Mouse (Mus musculus) Muller cell, postnatal 12 days (primary cell): Measurements from ENCODE around the gene Klb.

Experiments
- DNase-seq: peaks from one replicate; pipeline ENCODE4 v3.0.0-alpha.2; 2015; ENCODE audit errors: inconsistent ontology term

The Klb gene

GRCm38 (mm10) chr5:65374746-65375145, 26.6 kb downstream of the Klb start:
- DNase-seq, result no peak

- DNase-seq, result no peak
Measured at GRCm38 (mm10) chr5:65385704-65386103, 37.6 kb downstream of the Klb start.

GRCm38 (mm10) chr5:65387008-65387867, 39.1 kb downstream of the Klb start:
- no peak for DNase-seq

- DNase-seq, result peak; percentile 97
Measured at GRCm38 (mm10) chr5:65390648-65391644, 42.8 kb downstream of the Klb start, which contains the start of the genes Rpl9 and Lias. Gene Rpl9 (minus strand): TSS chr5:65391444. Gene Lias (plus strand): TSS chr5:65391497.

- no peak for DNase-seq
Measured at GRCm38 (mm10) chr5:65391753-65392152, 43.6 kb downstream of the Klb start.

GRCm38 (mm10) chr5:65394425-65394824, 46.3 kb downstream of the Klb start:
- DNase-seq, result no peak

DNA sequence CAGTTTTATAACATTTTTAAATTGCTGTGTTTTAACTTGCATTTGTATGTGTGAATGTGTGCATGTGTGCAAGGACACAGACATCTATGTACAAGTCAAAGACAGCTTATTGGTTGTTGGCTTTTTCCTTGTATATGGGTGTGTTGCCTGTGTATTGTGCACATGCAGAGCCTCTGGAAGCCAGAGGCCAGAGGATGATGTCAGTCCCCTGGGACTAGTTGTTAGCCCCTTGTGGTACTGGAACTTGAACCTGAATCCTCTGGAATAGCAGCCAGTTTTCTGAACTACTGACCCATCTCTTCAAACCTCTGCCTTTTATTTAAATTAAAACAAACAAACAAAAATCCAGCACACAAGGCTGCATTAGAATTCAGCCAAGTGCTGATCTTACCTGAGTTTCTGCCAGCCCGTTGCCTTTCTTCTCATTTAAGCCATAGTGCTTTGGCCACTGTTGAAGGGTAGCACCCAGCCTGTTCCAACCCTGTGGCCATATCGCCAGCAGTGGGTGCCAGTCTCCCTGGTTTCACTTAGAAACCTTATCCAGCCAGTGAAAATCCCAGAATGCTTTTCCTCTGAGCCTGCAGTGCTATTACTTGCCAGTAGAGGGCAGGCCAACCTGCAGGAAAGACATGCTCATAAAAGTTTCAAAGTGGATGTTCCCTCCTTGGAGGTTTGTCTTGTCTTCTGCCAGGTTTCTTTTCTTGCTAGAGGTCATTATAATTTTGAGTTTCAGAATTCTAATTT, 53.3 kb downstream of the Klb start:
- DNase-seq, result peak; percentile 66

DNA sequence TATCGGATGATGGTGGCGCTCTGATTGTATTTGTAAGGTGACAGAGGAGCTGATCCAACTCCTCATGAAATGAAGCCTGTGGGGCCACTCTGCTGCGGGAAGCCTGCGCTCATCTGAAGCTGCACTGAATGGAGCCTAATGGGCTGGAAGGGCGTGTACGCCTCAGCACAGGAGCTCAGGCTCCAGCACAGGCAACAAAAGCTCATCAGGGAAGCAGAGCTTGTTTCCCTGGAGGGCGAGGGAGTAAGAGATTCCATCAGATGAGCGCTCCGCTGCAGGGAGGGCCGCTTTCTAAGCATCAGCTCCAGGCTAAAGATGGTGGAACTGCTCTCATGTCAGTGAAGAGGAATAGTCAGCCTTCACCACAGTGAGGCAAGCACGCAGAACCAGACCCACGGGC, 59.9 kb downstream of the Klb start:
- no peak for DNase-seq

DNA sequence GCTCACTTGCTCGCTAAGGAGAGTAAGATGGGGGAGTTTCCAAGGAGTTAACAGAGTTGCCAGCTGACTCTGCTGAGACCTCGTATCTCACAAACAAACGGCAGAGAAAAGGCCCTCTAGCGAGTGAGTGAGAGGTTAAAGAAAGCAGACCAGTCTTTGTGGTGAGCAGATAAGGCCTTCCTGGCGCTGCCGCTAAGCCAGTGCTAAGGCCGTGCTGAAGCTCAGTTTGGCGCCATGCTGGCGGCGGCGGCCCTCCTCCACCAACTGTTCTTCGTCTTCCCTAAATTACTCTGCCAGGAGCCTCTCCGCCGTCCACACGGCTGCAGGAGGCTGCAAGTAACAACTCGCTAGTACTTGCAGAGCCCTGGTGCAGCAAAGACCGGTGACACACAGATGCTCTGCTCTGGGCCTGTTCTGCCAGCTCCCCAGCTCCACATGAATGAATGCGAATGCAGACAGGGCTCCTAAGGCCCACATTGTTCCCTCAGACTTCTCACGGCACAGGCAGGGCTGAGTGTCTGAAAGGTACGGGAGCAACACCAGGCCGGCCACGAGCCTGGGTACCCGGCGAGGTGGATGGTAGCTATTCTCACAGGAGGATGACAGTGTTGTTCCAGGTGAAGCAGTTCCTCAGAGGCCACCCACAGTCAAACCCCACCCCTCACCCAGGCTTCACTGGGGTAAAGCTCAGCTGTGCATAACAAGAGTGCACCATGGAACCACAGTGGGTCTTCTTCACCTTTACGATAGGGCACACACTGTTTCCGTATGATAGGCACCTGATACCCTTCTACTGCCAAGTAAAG, 67.7 kb downstream of the Klb start:
- DNase-seq, result peak; percentile 20

GRCm38 (mm10) chr5:65419136-65419535, 71.0 kb downstream of the Klb start:
- DNase-seq, result no peak

DNA sequence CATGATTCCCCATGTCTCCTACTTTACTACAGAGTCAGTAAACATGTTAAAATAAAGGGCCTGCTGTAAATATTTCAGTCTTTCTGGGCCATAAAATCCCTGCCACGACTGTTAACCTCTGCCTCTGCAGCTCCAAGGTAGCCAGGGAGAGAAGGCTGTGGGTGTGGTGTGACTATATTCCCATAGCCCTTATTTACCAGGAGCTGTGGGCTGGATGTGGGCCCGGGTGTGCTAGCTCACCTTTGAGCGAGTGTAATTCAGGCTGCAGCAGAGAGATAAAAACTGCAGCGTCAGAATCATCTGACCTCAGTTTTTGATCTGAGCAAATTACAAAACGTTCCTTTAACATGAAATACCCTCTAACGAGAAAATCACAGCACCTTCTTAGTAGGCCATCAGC, 72.7 kb downstream of the Klb start:
- no peak for DNase-seq

DNA sequence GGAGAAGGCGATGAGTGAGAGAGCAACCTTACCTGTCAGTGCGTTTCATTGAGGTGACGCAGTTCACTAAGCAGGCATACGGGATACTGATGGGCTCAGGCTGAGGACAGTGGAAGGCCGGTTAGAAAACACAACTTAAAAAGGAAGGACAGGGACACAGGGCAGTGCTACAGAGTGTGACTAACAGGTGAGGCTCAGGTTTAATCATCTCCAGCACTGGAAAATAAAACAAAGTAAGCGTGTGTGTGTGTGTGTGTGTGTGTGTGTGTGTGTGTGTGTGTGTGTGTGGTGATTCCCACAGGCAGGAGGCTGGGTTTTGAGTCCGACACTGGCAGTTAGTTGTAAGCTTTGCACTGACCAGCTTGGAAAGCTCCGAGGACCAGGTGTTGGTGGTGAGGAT, 74.7 kb downstream of the Klb start:
- no peak for DNase-seq

DNA sequence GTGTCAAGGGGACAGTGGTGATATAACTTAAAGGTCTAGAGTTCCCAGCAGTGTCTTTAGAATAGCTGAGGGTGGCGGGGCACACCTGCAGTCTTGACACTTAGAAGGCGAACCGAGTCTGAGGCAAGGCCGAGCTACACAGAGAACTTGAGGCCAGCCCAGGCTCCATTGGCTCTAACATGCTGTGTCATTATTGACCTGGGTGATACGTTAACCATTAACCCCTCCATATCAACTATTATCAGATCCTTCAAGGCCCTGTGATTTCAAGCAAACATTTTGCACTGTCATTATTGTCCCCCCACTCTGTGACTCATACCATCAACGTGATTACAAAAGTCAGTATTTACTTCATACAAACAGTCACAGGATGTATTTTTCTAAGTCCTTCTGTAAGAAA, 76.1 kb downstream of the Klb start:
- DNase-seq, result no peak

GRCm38 (mm10) chr5:65425251-65425650, 77.1 kb downstream of the Klb start:
- DNase-seq, result no peak

DNA sequence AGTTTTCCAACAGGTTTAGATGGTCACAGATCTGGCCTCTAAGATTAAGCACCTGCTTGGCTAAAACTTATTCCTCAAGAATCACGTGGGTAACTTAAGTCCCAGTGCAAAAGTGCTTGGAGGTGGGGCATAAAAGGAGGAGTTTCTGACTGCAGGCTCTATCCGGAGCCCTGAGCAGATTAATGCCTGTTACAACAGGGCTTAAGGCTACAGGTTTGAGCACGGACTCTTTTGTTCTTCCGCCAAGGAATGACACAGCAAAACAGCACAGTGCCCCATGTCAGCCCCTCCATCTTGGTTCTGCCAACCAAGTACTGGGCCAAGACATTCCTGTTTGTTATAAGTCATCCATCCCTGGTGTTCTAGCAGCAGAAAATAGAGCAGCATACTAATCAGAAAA, 80.2 kb downstream of the Klb start:
- no peak for DNase-seq

DNA sequence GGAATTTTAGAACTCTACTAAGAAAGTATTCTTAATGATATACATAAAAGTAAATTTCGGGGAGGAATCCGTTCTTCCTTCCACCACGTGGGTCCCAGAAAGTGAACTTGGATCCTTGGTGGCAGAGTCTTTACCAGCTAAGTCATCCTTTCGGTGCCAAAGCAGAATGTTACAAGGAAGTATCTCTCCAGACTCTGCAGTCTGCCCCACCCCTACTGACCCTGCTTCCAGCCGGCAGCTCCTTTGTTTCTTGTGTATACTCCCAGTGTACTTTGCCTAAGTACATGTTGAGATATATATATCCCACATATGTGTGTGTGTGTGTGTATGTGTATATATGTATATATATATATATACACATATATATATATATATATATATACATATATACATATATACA, 81.3 kb downstream of the Klb start:
- DNase-seq, result no peak
